Mouse (Mus musculus): ENCODE measurements around the gene Gsdma2.
A peak's percentile ranks its signal among the peaks of the same experiment; 100 is the strongest.

The Gsdma2 gene

GRCm38 (mm10) chr11:98698849-98699640 is 52.5 kb downstream of the Gsdma2 start:
- no peak for DNase-seq (ENCODE audit: low read depth, low spot score)

- DNase-seq (ENCODE audit: low read depth, low spot score), result peak; percentile 73
Observed at GRCm38 (mm10) chr11:98699911-98700310, 53.4 kb downstream of the Gsdma2 start.

GRCm38 (mm10) chr11:98701213-98701670 is 54.7 kb downstream of the Gsdma2 start, which contains the start of gene Csf3:
Gene Csf3 (plus strand): TSS chr11:98701263.
- DNase-seq (ENCODE audit: low read depth, low spot score), result no peak

DNA sequence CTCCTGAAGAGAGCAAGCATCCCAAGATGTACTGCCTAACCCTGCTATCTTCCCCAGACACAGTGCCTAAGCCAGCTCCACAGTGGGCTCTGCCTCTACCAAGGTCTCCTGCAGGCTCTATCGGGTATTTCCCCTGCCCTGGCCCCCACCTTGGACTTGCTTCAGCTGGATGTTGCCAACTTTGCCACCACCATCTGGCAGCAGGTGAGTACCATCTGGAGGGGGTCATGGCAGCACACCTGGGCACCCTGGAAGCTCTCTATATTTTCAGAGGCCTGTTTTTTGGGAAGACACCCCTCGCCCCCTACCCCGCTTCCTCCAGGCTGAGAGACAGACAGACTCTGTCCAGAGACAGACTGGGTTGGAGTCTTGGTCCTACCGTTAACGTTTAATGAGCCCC is 55.8 kb downstream of the Gsdma2 start:
- no peak for DNase-seq (ENCODE audit: low read depth, low spot score)

DNA sequence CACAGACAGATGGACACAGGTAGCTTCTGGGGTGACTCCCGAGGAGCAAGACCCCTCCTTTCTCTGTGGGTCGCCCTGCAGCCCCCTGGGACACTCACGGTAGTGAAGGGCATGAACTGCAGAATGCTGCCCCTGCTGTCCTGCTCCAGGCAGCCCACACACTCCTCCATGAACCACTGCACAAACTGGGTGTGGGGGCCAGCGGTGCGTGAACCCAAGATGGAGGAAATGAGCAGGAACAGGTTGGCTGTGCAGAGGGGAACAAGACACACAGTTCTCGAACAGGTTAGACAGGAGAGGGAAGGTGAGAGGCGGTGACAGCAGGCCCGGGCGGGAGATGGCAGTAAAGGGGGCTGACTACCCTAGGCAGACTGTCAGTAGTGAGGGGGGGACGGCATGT is 58.5 kb downstream of the Gsdma2 start:
- no peak for DNase-seq (ENCODE audit: low read depth, low spot score)

All from forelimb bud, embryonic 11.5 days (tissue).